Mouse (Mus musculus) thymus, postnatal 4 days (tissue): Measurements from ENCODE around the gene Glrx3.
"Not testable (repeated sequence)": the region's sequence is repeated elsewhere in the genome, so short reads cannot be mapped to it uniquely, and the experiment has no call there.

ENCODE experiments used
- DNase-seq: peaks from one replicate; pipeline ENCODE4 v3.0.0; 2021

Gene Glrx3

DNA sequence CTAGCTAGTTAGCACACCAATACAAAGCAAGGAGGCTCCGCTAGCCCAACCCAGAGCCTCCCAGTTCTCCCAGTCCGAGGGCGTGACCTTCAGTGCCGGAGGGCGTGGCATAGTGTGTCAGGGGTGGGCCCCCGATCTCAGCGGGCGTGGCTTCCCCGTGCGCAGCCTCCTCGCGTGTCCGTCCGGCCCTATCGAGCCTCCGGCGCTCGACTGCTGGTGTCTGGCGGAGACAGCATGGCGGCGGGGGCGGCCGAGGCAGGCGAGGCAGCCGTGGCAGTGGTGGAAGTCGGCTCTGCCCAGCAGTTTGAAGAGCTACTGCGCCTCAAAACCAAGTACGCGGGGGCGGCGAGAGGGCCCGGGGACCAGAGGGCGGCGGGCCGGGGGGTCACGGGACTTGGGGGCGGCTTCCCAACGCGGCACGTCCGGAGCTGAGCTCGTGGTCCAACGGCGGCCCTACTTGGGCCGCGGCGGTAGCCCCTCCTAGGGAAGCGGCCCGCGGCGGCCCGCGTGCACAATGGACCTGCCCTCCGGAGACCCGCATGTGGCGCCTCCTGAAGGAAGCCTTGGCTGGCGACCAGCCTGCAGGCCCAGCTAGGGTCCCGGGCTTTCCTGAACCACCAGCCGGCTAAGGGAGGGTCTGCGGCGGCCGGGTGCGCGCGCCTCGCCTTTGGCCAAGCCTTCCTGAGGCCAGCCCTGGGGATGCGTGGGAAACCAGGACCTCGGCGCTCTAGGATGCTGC lies at the start of gene Glrx3:
Gene Glrx3, plus strand, starts transcription at position 175 of the 739 bp plus-strand sequence.
- DNase-seq, result peak; percentile 97

DNA sequence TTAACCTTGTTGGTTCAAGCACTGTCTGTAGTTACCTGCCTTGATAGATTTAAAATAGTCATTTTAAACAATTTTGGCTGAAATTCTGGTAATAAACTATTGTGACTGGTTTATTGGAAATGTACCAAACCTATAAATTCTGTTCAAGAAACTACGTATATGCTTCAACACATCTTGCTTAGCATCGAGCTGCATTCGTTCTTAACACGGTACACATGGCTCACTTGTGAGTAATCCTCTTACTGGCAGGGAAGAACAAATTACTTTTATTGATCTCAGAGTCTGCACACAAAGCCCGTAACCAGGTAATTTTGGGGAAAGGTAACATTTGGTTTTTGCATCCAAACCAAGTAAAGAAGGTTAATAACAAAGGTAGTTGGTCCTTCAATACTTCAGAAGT lies 49.6 kb upstream of the Glrx3 start:
- no peak for DNase-seq

GRCm38 (mm10) chr7:137395421-137395820 lies 42.0 kb upstream of the Glrx3 start:
- DNase-seq, result no peak

- no peak for DNase-seq
Observed at GRCm38 (mm10) chr7:137397361-137397910, 40.0 kb upstream of the Glrx3 start.

DNA sequence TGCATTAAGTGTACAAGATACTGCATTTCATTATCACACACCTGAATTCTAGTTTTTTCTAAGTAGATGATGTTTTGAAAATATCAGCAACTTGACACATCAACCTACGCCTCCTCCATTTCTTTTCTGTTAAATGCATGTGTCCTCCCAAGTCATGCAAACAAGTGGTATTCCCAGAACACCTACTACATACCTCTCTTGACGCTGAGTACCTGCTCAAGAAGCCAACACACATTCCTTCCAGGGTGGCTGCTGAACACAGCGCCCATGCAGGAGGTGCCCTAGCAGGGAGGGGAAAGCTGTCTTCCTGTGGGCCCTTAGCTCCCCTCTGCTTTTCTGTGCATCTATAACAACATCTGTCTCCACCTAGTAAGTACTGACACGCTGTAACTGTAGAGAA lies 38.4 kb upstream of the Glrx3 start:
- no peak for DNase-seq

DNA sequence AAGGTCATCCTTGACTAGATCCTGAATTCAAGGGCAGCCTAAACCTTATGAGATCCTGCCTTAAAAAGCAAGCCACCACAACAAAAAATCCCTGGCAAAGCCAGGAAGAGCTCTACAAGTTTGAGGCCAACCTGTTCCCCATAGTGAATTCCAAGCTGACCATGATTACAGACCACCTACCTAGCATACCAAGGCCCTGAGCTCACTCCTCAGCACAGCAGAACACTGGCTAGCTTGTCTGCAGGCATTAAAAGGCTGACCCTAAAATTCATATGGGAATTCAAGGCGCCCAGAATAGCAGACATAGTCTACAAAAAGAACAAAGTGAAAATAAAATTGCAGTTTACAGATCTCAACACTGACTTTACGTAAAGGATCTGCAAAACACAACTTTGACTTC lies 33.3 kb upstream of the Glrx3 start:
- no peak for DNase-seq

DNA sequence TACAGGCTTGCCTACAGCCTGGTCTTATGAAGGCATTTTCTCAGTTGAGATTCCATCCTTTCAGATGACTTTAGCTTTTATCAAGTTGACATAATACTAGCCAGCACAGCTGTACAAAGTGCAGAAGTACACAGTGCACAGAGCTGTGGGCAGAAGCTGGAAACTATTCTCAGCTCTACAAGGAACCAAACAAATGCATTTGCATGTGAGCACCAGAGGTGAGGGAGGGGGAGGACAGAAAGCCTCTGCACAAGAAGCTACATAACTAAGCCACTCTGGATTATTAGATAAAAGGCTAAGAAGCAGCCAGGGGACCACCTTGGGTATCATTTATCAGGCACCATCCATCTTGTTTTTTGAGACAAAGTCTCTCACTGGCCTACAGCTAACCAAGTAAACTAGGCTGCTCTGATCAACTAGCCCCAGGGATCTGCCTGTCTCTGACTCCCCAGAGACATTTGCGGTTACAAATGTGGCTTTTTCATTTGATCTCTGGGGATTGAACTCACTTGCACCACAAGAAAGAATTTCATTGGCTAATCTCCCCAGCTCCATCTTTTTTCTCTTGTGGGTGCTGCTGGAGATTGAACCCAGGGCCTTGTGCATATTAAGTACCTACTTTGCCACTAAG lies 29.9 kb upstream of the Glrx3 start:
- DNase-seq, result no peak

DNA sequence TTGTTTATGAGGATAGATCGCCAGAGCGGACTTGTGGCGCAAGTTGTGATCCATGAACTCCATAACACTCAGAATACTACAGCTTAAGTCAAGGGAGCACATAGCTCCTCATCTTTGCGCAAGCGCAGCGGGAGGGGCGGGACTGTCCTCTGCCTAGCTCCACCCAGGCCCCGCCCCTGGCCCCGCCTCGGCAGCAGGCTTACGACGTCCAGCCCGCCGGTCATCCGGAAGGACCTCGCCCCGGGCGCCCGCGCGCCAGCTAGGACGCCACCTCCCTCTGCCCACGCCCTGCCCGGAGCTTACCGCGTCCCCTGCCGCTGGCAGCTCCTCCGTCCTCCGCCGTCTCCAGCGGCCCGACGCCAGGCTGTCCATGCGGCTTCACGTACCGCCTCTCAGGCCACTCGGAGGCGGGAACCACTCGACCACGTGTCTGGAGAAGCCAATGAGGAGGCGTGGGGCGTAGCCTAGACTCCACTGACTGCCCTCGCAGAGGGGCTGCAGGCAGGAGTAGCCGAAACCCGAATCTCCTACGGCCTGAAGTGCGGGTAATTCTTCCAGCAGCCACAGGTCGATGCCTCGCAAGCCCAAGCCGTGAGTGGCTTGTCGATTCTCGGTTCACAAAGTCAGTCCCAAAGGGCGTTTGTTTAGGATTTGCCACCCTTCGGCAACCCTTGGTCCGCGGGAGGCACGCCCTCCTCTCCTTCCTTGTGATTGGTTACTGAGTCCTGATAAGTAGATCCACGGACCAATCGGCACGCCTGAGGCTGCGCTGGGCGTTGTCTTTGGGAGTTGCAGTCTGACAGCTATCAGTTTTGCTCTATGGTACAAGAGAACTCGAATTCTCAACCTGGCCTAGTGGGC lies 26.8 kb upstream of the Glrx3 start, which contains the start of gene 9430038I01Rik:
Gene 9430038I01Rik, minus strand, starts transcription at position 426 of the 861 bp plus-strand sequence.
- peak; percentile 99 for DNase-seq

- DNase-seq, result no peak
Observed at GRCm38 (mm10) chr7:137414710-137415109, 22.7 kb upstream of the Glrx3 start.

DNA sequence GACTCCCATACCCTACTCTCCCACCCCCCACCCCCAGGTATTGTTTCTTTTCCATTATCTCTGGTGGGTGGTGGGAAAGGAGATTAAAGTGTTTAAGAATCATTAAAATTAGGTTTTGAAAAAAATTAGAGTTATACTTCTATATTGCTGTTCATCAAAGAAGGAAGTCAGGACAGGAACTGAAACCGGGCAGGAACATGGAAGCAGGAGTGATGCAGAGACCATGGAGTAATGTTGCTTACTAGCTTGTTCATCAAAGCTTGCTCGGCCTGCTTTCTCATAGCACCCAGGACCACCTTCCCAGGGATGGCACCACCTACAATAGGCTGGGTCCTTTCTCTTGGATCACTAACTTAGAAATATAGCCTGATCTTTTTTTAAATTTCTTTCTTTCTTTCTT lies 16.9 kb upstream of the Glrx3 start:
- DNase-seq, result no peak

DNA sequence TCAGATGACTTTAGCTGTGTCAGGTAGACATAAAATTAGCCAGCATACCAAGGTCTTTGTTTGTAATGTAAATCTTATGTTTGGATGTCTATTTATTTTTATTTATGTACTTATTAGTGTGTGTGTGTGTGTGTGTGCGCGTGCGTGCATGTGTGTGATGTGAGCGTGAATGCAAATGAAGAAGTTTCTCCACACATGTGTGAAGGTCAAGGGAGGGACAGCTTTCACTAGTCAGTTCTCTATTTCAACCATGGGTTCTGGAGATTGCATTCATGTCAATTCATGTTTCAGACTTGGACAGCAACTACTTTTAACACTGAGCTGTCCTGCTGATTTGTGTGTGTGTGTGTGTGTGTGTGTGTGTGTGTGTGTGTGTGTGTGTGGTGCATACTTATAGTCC lies 16.2 kb upstream of the Glrx3 start:
- no peak for DNase-seq

DNA sequence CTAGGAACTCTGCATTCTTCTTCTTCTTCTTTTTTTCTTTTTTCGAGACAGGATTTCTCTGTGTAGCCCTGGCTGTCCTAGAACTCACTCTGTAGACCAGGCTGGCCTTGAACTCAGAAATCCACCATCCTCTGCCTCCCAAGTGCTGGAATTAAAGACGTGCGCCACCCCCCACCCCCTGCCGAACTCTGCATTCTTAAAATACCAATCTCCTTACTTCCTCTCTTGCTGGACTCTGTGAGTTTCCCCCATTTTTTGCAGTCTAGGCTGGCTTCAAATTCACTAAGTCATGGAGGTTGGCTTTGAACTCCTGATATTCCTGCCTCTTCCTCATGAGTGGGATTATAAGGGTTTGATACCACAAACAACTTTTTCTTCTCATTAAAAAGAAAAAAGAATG lies 10.7 kb upstream of the Glrx3 start:
- no peak for DNase-seq

DNA sequence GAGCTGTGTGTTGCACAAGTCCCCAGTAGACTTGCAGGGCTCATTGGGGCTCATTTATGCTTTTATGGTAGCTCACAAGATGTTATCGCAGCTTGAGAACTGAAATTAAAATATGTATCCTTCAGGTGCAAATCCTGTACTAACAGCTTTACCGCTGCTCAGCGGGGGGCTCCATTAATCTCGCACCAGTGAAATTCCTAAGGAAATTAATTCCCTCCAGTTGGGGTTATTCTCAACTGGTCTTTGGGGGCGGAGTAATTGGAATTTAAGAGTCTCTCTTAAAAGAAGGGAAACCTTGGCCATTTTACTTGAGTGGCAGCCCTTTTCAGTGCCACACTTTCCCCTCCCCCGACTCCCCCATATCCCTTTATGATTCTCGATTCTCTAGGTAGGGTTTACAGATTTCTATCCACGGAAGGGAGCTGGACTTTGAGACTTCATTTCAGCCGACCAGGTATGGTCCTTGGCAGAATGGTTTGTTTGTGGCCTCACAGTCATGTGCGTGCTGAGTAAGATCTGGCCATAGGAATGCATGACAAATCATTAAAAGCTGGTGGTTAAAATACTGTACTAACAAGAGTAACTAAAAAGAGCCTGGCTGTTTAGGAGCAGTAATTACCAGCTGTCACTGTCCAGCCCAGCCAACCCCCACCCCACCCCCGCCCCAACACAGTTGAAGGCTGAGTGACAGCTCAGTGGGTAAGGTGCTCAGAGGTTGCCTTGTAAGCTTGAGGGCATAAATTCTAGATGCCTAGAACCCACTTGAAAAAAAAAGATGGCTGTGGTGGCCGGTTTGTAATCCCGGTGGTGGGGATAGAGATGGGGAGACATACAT lies 5.4 kb upstream of the Glrx3 start:
- no peak for DNase-seq

GRCm38 (mm10) chr7:137436901-137437300 lies 513 bp upstream of the Glrx3 start:
- no peak for DNase-seq

DNA sequence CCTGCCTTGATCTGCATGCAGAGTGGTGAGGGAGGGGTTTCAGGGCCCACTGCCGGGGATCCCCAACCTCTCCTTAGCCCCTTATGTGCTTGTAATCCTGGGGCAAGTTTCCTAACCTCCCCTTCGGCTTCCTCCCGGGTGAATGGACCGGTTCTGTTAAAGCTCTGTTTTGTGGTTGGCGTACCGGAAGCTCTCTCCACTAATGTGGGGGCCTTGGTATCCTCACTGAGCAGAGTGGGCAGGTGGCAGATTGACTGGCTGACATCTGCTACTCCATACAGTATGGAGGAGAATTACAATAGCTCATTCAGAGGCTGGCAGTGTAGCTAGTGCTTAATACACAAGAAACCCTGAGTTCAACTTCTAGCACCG lies 751 bp downstream of the Glrx3 start:
- DNase-seq, result no peak

DNA sequence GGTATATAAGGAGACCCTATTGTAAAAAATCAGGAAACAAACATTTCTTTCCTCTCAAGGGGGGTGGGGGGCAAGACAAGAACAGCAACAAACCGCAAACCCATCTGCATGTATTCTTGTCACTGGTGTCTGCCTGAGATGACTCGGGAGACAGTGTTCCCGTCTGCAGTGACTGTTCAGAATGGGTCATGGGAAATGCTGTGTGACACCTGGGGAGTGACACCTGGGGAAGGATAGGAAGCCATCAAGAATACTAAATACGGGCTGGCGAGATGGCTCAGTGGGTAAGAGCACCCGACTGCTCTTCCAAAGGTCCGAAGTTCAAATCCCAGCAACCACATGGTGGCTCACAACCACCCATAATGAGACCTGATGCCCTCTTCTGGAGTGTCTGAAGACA lies 1.5 kb downstream of the Glrx3 start:
- not testable (repeated sequence) for DNase-seq

DNA sequence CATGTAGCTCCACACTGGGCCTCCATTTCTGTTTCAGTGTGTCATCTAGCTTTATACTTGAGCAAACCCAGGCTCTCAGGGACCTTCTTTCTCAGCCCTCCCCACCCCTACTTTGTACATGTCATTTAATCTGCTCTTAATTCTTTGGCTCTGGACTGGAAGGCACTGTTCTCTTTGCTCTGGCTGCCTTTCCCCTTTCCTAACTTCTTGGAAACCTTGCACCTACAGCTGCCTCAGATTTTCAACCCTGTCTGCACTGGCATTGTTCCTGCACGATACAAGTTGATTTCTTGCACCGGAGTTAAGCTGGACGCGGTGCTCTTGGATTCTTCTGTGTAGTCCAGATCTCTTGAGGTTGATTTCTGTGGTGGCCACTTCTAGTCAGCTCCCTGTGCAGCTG lies 5.5 kb downstream of the Glrx3 start:
- DNase-seq, result no peak

DNA sequence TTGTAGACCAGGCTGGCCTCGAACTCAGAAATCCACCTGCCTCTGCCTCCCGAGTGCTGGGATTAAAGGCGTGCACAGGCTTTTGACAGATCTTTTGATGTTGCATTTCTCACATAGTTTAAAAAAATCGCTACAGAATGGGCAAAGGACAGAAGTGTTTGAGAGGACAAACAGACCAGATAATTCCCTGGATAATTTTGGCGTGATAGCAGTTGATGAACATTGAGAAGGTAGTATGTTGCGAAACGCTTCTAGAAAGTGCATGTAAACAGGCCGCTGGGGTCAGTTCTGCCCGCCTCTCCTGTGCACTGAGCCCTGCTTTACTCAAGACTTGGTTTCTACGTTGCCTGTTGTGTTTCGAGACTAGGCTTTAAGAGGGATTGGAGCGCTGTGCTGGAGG lies 7.9 kb downstream of the Glrx3 start:
- no peak for DNase-seq

- no peak for DNase-seq
Observed at GRCm38 (mm10) chr7:137461396-137461795, 24.0 kb downstream of the Glrx3 start.

DNA sequence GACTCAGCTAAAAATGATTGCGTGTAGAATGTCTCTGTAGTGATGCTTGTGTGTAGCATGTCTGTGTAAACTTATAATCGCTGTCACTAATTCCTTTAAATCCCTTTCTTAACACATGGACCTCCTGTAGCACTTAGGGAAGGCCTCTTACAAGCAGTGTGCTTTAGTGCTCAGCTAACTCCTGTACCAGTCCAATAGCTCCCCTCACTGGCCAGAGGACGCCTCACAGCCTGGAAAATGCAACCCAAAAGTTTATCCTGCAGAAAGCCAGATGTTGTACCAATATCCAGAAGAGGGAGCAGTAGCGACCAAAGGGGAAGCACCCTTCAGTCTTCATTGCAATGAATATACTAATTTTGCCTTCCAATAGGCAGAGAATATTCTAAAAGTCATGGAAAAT lies 30.8 kb downstream of the Glrx3 start:
- peak; percentile 56 for DNase-seq

GRCm38 (mm10) chr7:137471431-137472120 lies 34.2 kb downstream of the Glrx3 start:
- no peak for DNase-seq

DNA sequence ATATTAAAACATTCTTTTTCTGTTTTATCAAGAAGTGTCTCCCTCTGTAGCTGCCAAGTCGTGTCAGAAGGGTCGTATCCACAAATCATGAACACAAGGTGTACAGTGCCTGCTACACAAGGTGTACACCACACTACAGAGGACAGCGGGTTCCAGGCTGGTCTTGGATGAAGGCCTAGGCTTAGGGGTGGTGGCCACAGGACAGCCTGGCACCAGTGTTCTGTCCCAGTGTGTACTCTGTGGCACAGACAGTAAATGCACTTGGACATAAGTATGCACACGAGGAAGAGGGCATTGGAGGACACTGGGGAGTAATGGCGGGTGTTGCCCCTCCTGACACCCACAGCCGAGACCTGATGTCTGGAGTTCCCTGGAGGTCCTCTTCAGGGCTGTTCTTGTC lies 34.7 kb downstream of the Glrx3 start:
- DNase-seq, result no peak
